Mouse (Mus musculus): ENCODE measurements at regions not wholly inside any gene's neighbourhood (a gene's known extent, or its start where the extent isn't known, plus 50 kb on each side); places are given as distances from the start of the nearest gene placed in this dataset.

DNA sequence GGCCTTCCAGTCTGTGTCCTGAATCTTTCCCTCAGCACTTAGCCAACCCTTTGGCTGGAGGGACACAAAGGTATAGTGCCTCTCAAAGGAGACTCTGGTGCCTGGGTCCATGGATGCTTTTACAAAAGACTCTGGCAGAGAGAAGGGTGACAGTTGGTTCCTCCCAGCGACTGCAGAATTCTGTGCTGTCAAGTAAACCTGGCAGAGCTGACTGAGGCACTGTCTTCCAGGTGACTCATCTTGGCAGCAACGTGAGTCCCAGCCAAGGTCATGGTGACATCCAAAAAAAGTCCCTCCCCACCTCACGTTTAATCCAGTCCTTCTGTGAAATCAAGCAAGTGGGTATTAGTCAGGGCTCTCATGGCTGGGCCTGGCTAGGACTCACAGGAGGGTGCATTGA is 150.3 kb downstream of the Fam43a start:
- no peak overlapping the region for H3K27ac ChIP-seq (ENCODE audit: low read length)
- WGBS = 68% methylated on average over 3 of the region's 3 CpGs
- H3K9me3 ChIP-seq (replicated peaks; ENCODE audit: control insufficient read depth, low read length) = no peaks in the 10 kb centered on the region
- no peaks in the 10 kb centered on the region for H3K27me3 ChIP-seq (ENCODE audit: control insufficient read depth, insufficient read depth, low read length)
- no peak overlapping the region for H3K9ac ChIP-seq (ENCODE audit: low read length)
- no peak for ATAC-seq (ENCODE audit: insufficient read depth, low FRiP score)
- no peaks in the 10 kb centered on the region for H3K36me3 ChIP-seq (ENCODE audit: control insufficient read depth, insufficient read depth, low read length)
- H3K4me2 ChIP-seq (ENCODE audit: low read depth, low read length) = no peak overlapping the region
- H3K4me1 ChIP-seq (ENCODE audit: control insufficient read depth, insufficient read depth, low read length) = 0 out of 2 replicates have a peak, but pooled peaks cover 12% of the 10 kb centered on the region
- no peak overlapping the region for H3K4me3 ChIP-seq (replicated peaks; ENCODE audit: low read length)

- Histone ChIP-seq H3K4me1 (ENCODE audit: control insufficient read depth, insufficient read depth, low read length) (no peaks in the 10 kb centered on the region), H3K9me3 (replicated peaks; ENCODE audit: control insufficient read depth, low read length) (no peaks in the 10 kb centered on the region), H3K4me3 (replicated peaks; ENCODE audit: low read length) (no peak overlapping the region), H3K9ac (ENCODE audit: low read length) (no peak overlapping the region), H3K27me3 (ENCODE audit: control insufficient read depth, insufficient read depth, low read length) (no peaks in the 10 kb centered on the region), H3K4me2 (ENCODE audit: low read depth, low read length) (no peak overlapping the region), H3K27ac (ENCODE audit: low read length) (no peak overlapping the region), H3K36me3 (ENCODE audit: control insufficient read depth, insufficient read depth, low read length) (no peaks in the 10 kb centered on the region)
- WGBS = 81% methylated on average over 2 of the region's 2 CpGs
- no peak for ATAC-seq (ENCODE audit: insufficient read depth, low FRiP score)
Observed at GRCm38 (mm10) chr16:30755771-30756170, 156.2 kb downstream of the Fam43a start.

GRCm38 (mm10) chr16:30756678-30757077 is 157.2 kb downstream of the Fam43a start:
- no peak overlapping the region for H3K4me2 ChIP-seq (ENCODE audit: low read depth, low read length)
- no peak overlapping the region for H3K4me3 ChIP-seq (replicated peaks; ENCODE audit: low read length)
- no peak overlapping the region for H3K27ac ChIP-seq (ENCODE audit: low read length)
- peaks cover 7% of the 10 kb centered on the region; the same call in 1 of the 2 replicates for H3K4me1 ChIP-seq (ENCODE audit: control insufficient read depth, insufficient read depth, low read length)
- H3K27me3 ChIP-seq (ENCODE audit: control insufficient read depth, insufficient read depth, low read length) = no peaks in the 10 kb centered on the region
- no peak for ATAC-seq (ENCODE audit: insufficient read depth, low FRiP score)
- no peak overlapping the region for H3K9ac ChIP-seq (ENCODE audit: low read length)
- no peaks in the 10 kb centered on the region for H3K36me3 ChIP-seq (ENCODE audit: control insufficient read depth, insufficient read depth, low read length)
- H3K9me3 ChIP-seq (replicated peaks; ENCODE audit: control insufficient read depth, low read length) = no peaks in the 10 kb centered on the region
- WGBS = 82% methylated on average over 5 of the region's 5 CpGs

GRCm38 (mm10) chr16:30757556-30757955 is 158.0 kb downstream of the Fam43a start:
- H3K4me3 ChIP-seq (replicated peaks; ENCODE audit: low read length) = no peak overlapping the region
- no peak overlapping the region for H3K4me2 ChIP-seq (ENCODE audit: low read depth, low read length)
- 63% methylated on average over 3 of the region's 3 CpGs for WGBS

GRCm38 (mm10) chr16:30758041-30758440 is 158.5 kb downstream of the Fam43a start:
- no peak overlapping the region for H3K27ac ChIP-seq (ENCODE audit: low read length)
- peaks cover 7% of the 10 kb centered on the region; the same call in 1 of the 2 replicates for H3K4me1 ChIP-seq (ENCODE audit: control insufficient read depth, insufficient read depth, low read length)
- H3K4me2 ChIP-seq (ENCODE audit: low read depth, low read length) = no peak overlapping the region
- H3K27me3 ChIP-seq (ENCODE audit: control insufficient read depth, insufficient read depth, low read length) = no peaks in the 10 kb centered on the region
- H3K9me3 ChIP-seq (replicated peaks; ENCODE audit: control insufficient read depth, low read length) = no peaks in the 10 kb centered on the region
- WGBS = 71% methylated on average over 6 of the region's 6 CpGs
- no peak for ATAC-seq (ENCODE audit: insufficient read depth, low FRiP score)
- H3K9ac ChIP-seq (ENCODE audit: low read length) = no peak overlapping the region
- no peak overlapping the region for H3K4me3 ChIP-seq (replicated peaks; ENCODE audit: low read length)
- H3K36me3 ChIP-seq (ENCODE audit: control insufficient read depth, insufficient read depth, low read length) = no peaks in the 10 kb centered on the region

More at GRCm38 (mm10) chr16:30757556-30757955, 158.0 kb downstream of the Fam43a start:
- no peak overlapping the region for H3K27ac ChIP-seq (ENCODE audit: low read length)
- ATAC-seq (ENCODE audit: insufficient read depth, low FRiP score) = no peak
- no peak overlapping the region for H3K9ac ChIP-seq (ENCODE audit: low read length)
- H3K9me3 ChIP-seq (replicated peaks; ENCODE audit: control insufficient read depth, low read length) = no peaks in the 10 kb centered on the region
- no peaks in the 10 kb centered on the region for H3K36me3 ChIP-seq (ENCODE audit: control insufficient read depth, insufficient read depth, low read length)
- no peaks in the 10 kb centered on the region for H3K27me3 ChIP-seq (ENCODE audit: control insufficient read depth, insufficient read depth, low read length)
- H3K4me1 ChIP-seq (ENCODE audit: control insufficient read depth, insufficient read depth, low read length) = peaks cover 7% of the 10 kb centered on the region; the same call in 1 of the 2 replicates

GRCm38 (mm10) chr16:30759503-30759902 is 160.0 kb downstream of the Fam43a start:
- Histone ChIP-seq H3K9me3 (replicated peaks; ENCODE audit: control insufficient read depth, low read length) (no peaks in the 10 kb centered on the region), H3K36me3 (ENCODE audit: control insufficient read depth, insufficient read depth, low read length) (no peaks in the 10 kb centered on the region), H3K4me3 (replicated peaks; ENCODE audit: low read length) (no peak overlapping the region), H3K27me3 (ENCODE audit: control insufficient read depth, insufficient read depth, low read length) (no peaks in the 10 kb centered on the region), H3K4me1 (ENCODE audit: control insufficient read depth, insufficient read depth, low read length) (peaks cover 7% of the 10 kb centered on the region; the same call in 1 of the 2 replicates), H3K9ac (ENCODE audit: low read length) (no peak overlapping the region), H3K27ac (ENCODE audit: low read length) (no peak overlapping the region), H3K4me2 (ENCODE audit: low read depth, low read length) (no peak overlapping the region)
- ATAC-seq (ENCODE audit: insufficient read depth, low FRiP score) = no peak
- WGBS = 69% methylated on average over 8 of the region's 8 CpGs

GRCm38 (mm10) chr16:30761201-30761710 is 161.7 kb downstream of the Fam43a start:
- H3K27ac ChIP-seq (ENCODE audit: low read length) = no peak overlapping the region
- no peak overlapping the region for H3K4me3 ChIP-seq (replicated peaks; ENCODE audit: low read length)
- no peaks in the 10 kb centered on the region for H3K36me3 ChIP-seq (ENCODE audit: control insufficient read depth, insufficient read depth, low read length)
- no peaks in the 10 kb centered on the region for H3K9me3 ChIP-seq (replicated peaks; ENCODE audit: control insufficient read depth, low read length)
- no peaks in the 10 kb centered on the region for H3K27me3 ChIP-seq (ENCODE audit: control insufficient read depth, insufficient read depth, low read length)
- ATAC-seq (ENCODE audit: insufficient read depth, low FRiP score) = no peak
- peaks cover 7% of the 10 kb centered on the region; the same call in 1 of the 2 replicates for H3K4me1 ChIP-seq (ENCODE audit: control insufficient read depth, insufficient read depth, low read length)
- no peak overlapping the region for H3K4me2 ChIP-seq (ENCODE audit: low read depth, low read length)
- 37% methylated on average over 8 of the region's 8 CpGs for WGBS
- H3K9ac ChIP-seq (ENCODE audit: low read length) = no peak overlapping the region

GRCm38 (mm10) chr16:30762898-30763595 is 163.5 kb downstream of the Fam43a start:
- Histone ChIP-seq H3K4me2 (ENCODE audit: low read depth, low read length) (no peak overlapping the region), H3K9ac (ENCODE audit: low read length) (no peak overlapping the region)
- WGBS = 74% methylated on average over 14 of the region's 14 CpGs

DNA sequence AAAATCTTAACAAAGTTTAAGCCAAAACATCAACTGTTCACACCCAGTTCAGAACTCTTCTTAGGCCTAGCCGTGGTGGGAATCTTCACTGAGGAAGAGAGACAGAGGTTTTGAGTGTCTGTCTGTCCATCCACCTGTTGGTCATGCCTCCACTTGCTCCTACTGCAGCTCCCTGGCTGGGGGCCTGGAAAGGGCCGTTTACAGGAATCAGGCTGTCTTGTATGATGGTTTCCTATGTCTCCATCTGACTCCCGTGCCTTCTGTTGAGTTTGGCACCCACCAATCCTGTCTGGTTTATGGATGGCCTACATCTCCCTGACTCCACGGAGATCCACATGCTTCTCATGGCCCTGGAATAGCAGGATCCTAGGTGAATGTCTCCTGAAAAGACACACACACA is 166.1 kb downstream of the Fam43a start:
- Histone ChIP-seq H3K4me3 (replicated peaks; ENCODE audit: low read length) (no peak overlapping the region), H3K36me3 (ENCODE audit: control insufficient read depth, insufficient read depth, low read length) (no peaks in the 10 kb centered on the region), H3K27me3 (ENCODE audit: control insufficient read depth, insufficient read depth, low read length) (no peaks in the 10 kb centered on the region), H3K9me3 (replicated peaks; ENCODE audit: control insufficient read depth, low read length) (no peaks in the 10 kb centered on the region), H3K4me1 (ENCODE audit: control insufficient read depth, insufficient read depth, low read length) (peaks cover 11% of the 10 kb centered on the region; the same call in 1 of the 2 replicates), H3K4me2 (ENCODE audit: low read depth, low read length) (no peak overlapping the region), H3K27ac (ENCODE audit: low read length) (no peak overlapping the region), H3K9ac (ENCODE audit: low read length) (no peak overlapping the region)
- ATAC-seq (ENCODE audit: insufficient read depth, low FRiP score) = no peak
- WGBS = 78% methylated on average over 4 of the region's 4 CpGs

More at GRCm38 (mm10) chr16:30762898-30763595, 163.5 kb downstream of the Fam43a start:
- H3K27me3 ChIP-seq (ENCODE audit: control insufficient read depth, insufficient read depth, low read length) = no peaks in the 10 kb centered on the region
- H3K27ac ChIP-seq (ENCODE audit: low read length) = no peak overlapping the region
- no peaks in the 10 kb centered on the region for H3K36me3 ChIP-seq (ENCODE audit: control insufficient read depth, insufficient read depth, low read length)
- H3K4me3 ChIP-seq (replicated peaks; ENCODE audit: low read length) = no peak overlapping the region
- no peak for ATAC-seq (ENCODE audit: insufficient read depth, low FRiP score)
- H3K9me3 ChIP-seq (replicated peaks; ENCODE audit: control insufficient read depth, low read length) = no peaks in the 10 kb centered on the region
- peaks cover 7% of the 10 kb centered on the region; the same call in 1 of the 2 replicates for H3K4me1 ChIP-seq (ENCODE audit: control insufficient read depth, insufficient read depth, low read length)

Data from stomach, embryonic 16.5 days (tissue).